Mouse (Mus musculus) limb, embryonic 12.5 days (tissue): ENCODE results near the gene Ndufaf7. TPM values are rescaled to one million over a fixed set of nuclear protein-coding genes. Genes with fewer than 3 reads are reported as not detected.
A peak's percentile ranks its signal among the peaks of the same experiment; 100 is the strongest.

Experiments used
- ATAC-seq: fragments of 200-750 bp; cut with Nextera tagmentation; 2 replicates; pipeline ENCODE4 v1.8.0; 2017; ENCODE audit warnings: low read depth, moderate TSS enrichment; ENCODE audit not compliant: insufficient number of reproducible peaks, insufficient read depth, low FRiP score, low TSS enrichment
- H3K27ac ChIP-seq: fragments of 300-500 bp; sonication (generic); 2 replicates; pipeline ENCODE4 v1.5.1; 2016; ENCODE audit warnings: mild to moderate bottlenecking, moderate library complexity
- H3K27me3 ChIP-seq: fragments of 300-500 bp; sonication (generic); 2 replicates; pipeline ENCODE4 v1.6.1; 2016; ENCODE audit warnings: mild to moderate bottlenecking, moderate library complexity
- H3K36me3 ChIP-seq: fragments of 300-500 bp; sonication (generic); 2 replicates; pipeline ENCODE4 v1.6.1; 2016; ENCODE audit warnings: mild to moderate bottlenecking, moderate library complexity
- H3K4me1 ChIP-seq: fragments of 300-500 bp; sonication (generic); replicated peaks from 2 replicates; pipeline ENCODE4 v1.6.1; 2016
- H3K4me2 ChIP-seq: fragments of 300-500 bp; sonication (generic); 2 replicates; pipeline ENCODE4 v1.6.1; 2016; ENCODE audit warnings: mild to moderate bottlenecking, moderate library complexity
- H3K4me3 ChIP-seq: fragments of 300-500 bp; sonication (generic); replicated peaks from 2 replicates; pipeline ENCODE4 v1.5.1; 2016; ENCODE audit warnings: mild to moderate bottlenecking
- H3K9ac ChIP-seq: fragments of 300-500 bp; sonication (generic); replicated peaks from 2 replicates; pipeline ENCODE4 v1.6.1; 2016; ENCODE audit warnings: mild to moderate bottlenecking, moderate library complexity
- H3K9me3 ChIP-seq: fragments of 300-500 bp; sonication (generic); 2 replicates; pipeline ENCODE4 v1.6.1; 2016; ENCODE audit warnings: mild to moderate bottlenecking, moderate library complexity
- WGBS: fragments of 180-500 bp; shearing (Covaris S2); methylation state at CpG from one replicate; pipeline ENCODE4 v1.1.7; 2016; 5-methylcytosine and 5-hydroxymethylcytosine counted together
- polyA plus RNA-seq: library from polyadenylated mRNA; unstranded; fragments of >200 nt; fragmentation: Nextera tagmentation; extraction: Ambion mirVana; gene quantifications from 2 replicates; pipeline ENCODE4 v1.2.1, GENCODE M21; 2016

Gene Ndufaf7
- polyA plus RNA-seq, 1 experiment from 2014 or later, result 59.4 TPM

GRCm38 (mm10) chr17:78964387-78964786 lies 27.5 kb downstream of the Ndufaf7 start:
- H3K27me3 ChIP-seq, result no peaks in the 10 kb centered on the region
- H3K9ac ChIP-seq, result no peak overlapping the region
- H3K4me1 ChIP-seq, result no peaks in the 10 kb centered on the region
- no peak overlapping the region for H3K4me2 ChIP-seq
- 89% methylated on average over 1 of the region's 1 CpGs for WGBS
- peaks cover 78% of the 10 kb centered on the region for H3K36me3 ChIP-seq
- no peak overlapping the region for H3K27ac ChIP-seq
- ATAC-seq, result no peak
- H3K9me3 ChIP-seq, result no peaks in the 10 kb centered on the region
- H3K4me3 ChIP-seq, result no peak overlapping the region

DNA sequence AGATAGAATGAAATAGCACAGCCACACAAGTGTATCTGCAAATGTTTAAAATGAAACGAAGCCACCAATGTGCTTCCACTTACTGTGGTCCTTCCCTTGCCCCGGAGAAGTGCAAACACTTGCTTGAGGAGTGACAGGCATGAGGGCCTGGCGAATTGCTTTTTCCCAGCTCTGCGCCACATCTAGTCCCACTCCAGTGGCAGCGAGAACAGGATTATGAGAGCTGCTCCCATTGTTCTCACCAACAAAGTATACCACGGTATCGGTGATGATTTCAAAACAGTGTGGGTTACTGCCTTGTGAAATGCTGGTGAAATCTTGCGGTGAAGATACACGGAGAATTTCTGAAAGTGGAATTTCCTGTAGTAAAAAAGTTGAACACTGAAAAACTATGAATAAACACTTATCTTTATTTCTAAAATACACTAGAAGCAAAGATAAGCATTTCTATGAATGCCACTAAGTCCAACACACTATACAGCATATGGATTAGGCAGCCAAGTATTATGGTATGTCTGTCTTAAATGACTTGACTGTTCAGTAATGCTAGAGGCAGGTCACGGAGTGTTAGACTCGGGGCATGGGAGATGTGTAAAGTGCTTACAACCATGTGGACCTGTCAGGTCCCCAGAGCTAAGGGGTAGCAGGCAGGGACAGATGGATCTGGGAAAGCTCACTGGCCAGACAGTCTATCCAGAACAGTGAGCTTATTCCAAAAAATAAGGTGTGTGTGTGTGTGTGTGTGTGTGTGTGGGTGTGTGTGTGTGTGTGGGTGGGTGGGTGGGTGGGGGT lies 29.4 kb downstream of the Ndufaf7 start:
- no peak overlapping the region for H3K4me2 ChIP-seq
- H3K9me3 ChIP-seq, result no peaks in the 10 kb centered on the region
- H3K4me3 ChIP-seq, result no peak overlapping the region
- ATAC-seq, result no peak
- no peak overlapping the region for H3K27ac ChIP-seq
- H3K27me3 ChIP-seq, result no peaks in the 10 kb centered on the region
- H3K36me3 ChIP-seq, result peaks cover 71% of the 10 kb centered on the region
- H3K9ac ChIP-seq, result no peak overlapping the region
- no peaks in the 10 kb centered on the region for H3K4me1 ChIP-seq
- WGBS, result 93% methylated on average over 11 of the region's 11 CpGs

DNA sequence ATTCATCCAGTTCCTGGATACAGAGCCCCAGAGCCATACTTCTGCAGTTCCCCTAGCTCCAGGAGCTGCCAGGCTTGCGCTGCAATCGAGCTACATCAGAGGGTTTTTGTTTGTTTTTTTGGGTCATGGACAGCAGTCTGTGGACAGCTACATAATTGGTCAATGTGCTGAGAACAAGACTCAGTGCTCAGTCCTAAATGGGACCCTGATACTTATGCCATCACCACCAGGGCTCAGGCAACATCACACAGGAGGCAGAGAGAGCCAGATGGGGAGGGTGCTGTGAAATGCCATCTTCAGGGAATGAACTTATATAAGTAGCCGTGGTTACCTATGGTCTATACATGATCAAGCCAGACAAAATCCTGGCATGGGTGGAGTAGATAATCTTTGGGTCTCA lies 31.6 kb downstream of the Ndufaf7 start:
- no peak for ATAC-seq
- H3K27ac ChIP-seq, result no peak overlapping the region
- no peak overlapping the region for H3K9ac ChIP-seq
- H3K4me1 ChIP-seq, result no peaks in the 10 kb centered on the region
- 82% methylated on average over 3 of the region's 3 CpGs for WGBS
- no peak overlapping the region for H3K4me2 ChIP-seq
- no peaks in the 10 kb centered on the region for H3K9me3 ChIP-seq
- peaks cover 67% of the 10 kb centered on the region for H3K36me3 ChIP-seq
- no peaks in the 10 kb centered on the region for H3K27me3 ChIP-seq
- no peak overlapping the region for H3K4me3 ChIP-seq

DNA sequence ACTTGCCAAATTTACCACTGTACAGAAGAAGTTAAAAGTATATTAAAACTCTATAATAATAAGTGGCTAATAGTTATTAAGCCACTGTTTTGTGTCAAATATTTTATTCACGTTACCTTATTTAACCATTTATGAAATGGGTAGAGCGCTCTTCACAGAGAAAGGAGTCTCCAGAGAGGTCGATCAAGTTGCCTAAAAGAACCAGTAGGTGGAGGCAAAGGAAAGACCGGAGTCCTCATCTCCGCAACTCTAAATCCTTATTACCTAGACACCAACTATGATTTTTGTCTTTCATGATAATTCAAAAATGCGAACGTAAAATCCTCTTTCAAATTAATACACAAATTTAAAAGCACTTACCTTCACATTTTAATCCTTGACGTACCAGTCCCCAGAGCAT lies 46.2 kb downstream of the Ndufaf7 start:
- no peaks in the 10 kb centered on the region for H3K9me3 ChIP-seq
- 96% methylated on average over 8 of the region's 8 CpGs for WGBS
- no peak for ATAC-seq
- no peak overlapping the region for H3K4me3 ChIP-seq
- peaks cover 52% of the 10 kb centered on the region for H3K36me3 ChIP-seq
- H3K4me1 ChIP-seq, result 0 out of 2 replicates have a peak, but pooled peaks cover 3% of the 10 kb centered on the region
- no peak overlapping the region for H3K4me2 ChIP-seq
- no peak overlapping the region for H3K27ac ChIP-seq
- no peak overlapping the region for H3K9ac ChIP-seq
- no peaks in the 10 kb centered on the region for H3K27me3 ChIP-seq

DNA sequence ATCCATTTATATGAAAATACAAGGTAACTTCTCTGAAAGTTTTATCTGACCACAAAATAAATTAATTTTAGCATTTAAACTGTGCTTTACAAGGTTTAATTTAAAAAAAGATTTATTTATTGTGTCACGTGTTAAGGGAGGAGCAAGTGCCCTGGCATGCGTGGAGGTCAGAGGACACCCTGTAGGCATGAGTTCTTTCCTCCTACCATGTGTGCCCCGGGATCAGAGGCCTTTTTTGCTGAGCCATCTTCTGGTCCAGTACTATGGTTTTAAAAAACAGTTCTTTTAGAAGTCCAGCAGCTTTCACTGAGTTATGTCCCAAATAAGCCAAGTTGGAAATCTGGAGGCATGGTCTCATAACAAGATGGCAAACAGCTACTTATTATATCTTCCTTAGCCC lies 46.8 kb downstream of the Ndufaf7 start:
- Histone ChIP-seq H3K9ac (no peak overlapping the region), H3K9me3 (no peaks in the 10 kb centered on the region), H3K27ac (no peak overlapping the region), H3K36me3 (peaks cover 52% of the 10 kb centered on the region), H3K4me3 (no peak overlapping the region), H3K4me2 (no peak overlapping the region), H3K4me1 (0 out of 2 replicates have a peak, but pooled peaks cover 3% of the 10 kb centered on the region), H3K27me3 (no peaks in the 10 kb centered on the region)
- WGBS, result 90% methylated on average over 3 of the region's 3 CpGs
- no peak for ATAC-seq

- 74% methylated on average over 8 of the region's 8 CpGs for WGBS
- Histone ChIP-seq H3K4me2 (no peak overlapping the region), H3K9ac (no peak overlapping the region), H3K9me3 (no peaks in the 10 kb centered on the region), H3K27me3 (no peaks in the 10 kb centered on the region), H3K27ac (no peak overlapping the region), H3K4me3 (no peak overlapping the region), H3K36me3 (peaks cover 6% of the 10 kb centered on the region), H3K4me1 (peaks cover 15% of the 10 kb centered on the region)
- no peak for ATAC-seq
These were observed 52.1 kb downstream of the Ndufaf7 start for GRCm38 (mm10) chr17:78989015-78989414.

DNA sequence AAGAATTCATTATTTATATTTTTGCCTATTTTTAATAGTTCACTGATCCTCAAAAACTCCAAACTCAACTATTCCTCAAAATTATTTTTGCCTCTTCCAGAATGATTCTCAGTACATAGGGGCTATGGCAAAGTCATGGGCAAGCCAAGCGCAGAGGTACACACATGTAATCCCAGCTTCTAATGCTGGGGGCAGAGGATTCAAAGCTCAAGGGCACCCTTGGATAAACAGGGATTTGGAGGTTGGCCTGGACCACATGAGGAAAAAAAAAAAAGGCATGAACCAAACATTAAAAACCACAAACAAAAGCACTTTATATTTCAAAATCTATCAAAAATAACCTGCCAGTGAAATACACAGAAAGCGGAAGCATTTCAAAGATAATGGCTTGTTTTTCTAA lies 54.6 kb downstream of the Ndufaf7 start:
- H3K9ac ChIP-seq, result no peak overlapping the region
- WGBS, result 96% methylated on average over 2 of the region's 2 CpGs
- no peaks in the 10 kb centered on the region for H3K27me3 ChIP-seq
- H3K27ac ChIP-seq, result no peak overlapping the region
- no peak for ATAC-seq
- no peak overlapping the region for H3K4me3 ChIP-seq
- H3K36me3 ChIP-seq, result no peaks in the 10 kb centered on the region; the same call in 1 of the 2 replicates
- peaks cover 15% of the 10 kb centered on the region for H3K4me1 ChIP-seq
- no peak overlapping the region for H3K4me2 ChIP-seq
- H3K9me3 ChIP-seq, result no peaks in the 10 kb centered on the region

DNA sequence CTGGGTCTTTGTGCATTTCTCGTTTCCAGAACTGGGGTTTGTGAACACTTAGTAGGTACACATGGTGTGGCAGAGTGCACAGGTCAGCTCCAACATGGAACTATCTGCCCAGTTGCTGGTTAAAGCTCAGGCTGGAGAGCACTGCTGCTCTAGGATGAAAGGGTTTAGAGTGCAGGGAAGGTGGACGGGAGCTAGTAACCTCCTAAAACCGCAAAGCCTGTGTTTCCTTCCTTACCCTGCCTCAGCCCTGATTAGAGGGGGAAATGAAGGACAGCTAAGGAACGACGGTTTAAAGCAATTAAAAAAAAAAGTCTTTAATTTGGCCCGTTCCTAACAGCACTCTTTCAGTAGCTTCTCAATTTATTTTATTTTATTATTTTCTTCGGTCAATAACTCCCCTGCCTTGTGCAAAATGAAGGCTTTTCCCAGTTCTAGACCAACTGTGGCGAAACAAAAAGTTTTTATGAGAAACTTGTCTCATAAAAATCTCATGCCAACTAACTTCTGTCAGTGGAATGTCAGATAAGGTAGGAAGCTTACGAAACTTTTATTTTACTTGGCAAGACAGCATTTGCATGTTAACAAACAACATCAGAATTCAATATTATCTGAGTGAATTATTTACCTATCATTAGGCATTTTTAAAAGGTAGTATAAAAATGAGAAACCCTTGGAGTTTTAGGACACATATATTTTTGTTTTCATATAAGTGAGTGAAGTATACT lies 55.5 kb downstream of the Ndufaf7 start:
- Histone ChIP-seq H3K36me3 (no peaks in the 10 kb centered on the region; the same call in 1 of the 2 replicates), H3K4me1 (peaks cover 12% of the 10 kb centered on the region), H3K9me3 (no peaks in the 10 kb centered on the region), H3K4me2 (0 out of 2 replicates have a peak overlapping the region, but pooled peaks have one; percentile 8), H3K9ac (no peak overlapping the region), H3K27me3 (no peaks in the 10 kb centered on the region), H3K27ac (no peak overlapping the region), H3K4me3 (no peak overlapping the region)
- WGBS, result 42% methylated on average over 9 of the region's 9 CpGs
- no peak for ATAC-seq

DNA sequence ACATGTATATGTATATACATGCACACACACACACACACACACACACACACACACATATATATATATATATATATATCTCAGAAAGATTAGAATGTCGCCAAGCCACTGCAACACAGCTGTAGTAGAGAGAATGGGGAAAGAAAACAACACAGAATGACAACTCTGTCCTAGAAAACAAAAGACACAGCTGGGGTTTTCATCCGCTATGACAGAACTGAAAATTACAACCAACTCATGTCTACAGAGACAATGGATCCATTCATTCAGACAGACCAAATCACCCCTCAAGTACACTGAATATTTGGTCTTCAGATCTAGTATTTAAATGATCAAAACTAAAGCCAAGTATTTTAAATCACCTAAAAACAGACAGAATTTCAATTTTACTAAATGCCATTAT lies 56.7 kb downstream of the Ndufaf7 start:
- Histone ChIP-seq H3K4me2 (no peak overlapping the region), H3K36me3 (no peaks in the 10 kb centered on the region; the same call in 1 of the 2 replicates), H3K4me3 (no peak overlapping the region), H3K9me3 (no peaks in the 10 kb centered on the region), H3K27ac (no peak overlapping the region), H3K27me3 (no peaks in the 10 kb centered on the region), H3K9ac (no peak overlapping the region), H3K4me1 (peaks cover 12% of the 10 kb centered on the region)
- WGBS, result 80% methylated on average over 2 of the region's 2 CpGs
- ATAC-seq, result no peak

DNA sequence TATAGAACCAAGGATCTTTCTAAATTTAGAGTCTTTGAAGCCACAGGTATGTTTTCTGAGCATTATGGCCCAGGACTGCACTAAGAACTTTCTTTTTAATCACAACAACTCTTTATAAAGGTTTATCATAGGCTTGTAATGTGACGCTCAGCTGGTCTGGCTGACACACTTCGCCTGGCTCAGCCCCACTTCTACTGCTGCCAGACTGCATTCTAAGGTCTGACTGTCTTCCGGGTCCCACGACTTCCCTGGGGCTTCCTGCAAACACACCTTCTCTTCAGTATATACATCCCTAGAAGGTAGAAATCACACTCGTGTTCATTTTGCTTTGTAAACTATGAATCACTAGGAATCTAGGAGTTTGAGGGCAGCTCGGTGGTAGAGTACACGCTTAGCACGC lies 57.4 kb downstream of the Ndufaf7 start:
- Histone ChIP-seq H3K9me3 (no peaks in the 10 kb centered on the region), H3K9ac (no peak overlapping the region), H3K27ac (no peak overlapping the region), H3K36me3 (no peaks in the 10 kb centered on the region; the same call in 1 of the 2 replicates), H3K4me1 (peaks cover 12% of the 10 kb centered on the region), H3K27me3 (no peaks in the 10 kb centered on the region), H3K4me2 (no peak overlapping the region), H3K4me3 (no peak overlapping the region)
- 90% methylated on average over 8 of the region's 8 CpGs for WGBS
- ATAC-seq, result no peak

DNA sequence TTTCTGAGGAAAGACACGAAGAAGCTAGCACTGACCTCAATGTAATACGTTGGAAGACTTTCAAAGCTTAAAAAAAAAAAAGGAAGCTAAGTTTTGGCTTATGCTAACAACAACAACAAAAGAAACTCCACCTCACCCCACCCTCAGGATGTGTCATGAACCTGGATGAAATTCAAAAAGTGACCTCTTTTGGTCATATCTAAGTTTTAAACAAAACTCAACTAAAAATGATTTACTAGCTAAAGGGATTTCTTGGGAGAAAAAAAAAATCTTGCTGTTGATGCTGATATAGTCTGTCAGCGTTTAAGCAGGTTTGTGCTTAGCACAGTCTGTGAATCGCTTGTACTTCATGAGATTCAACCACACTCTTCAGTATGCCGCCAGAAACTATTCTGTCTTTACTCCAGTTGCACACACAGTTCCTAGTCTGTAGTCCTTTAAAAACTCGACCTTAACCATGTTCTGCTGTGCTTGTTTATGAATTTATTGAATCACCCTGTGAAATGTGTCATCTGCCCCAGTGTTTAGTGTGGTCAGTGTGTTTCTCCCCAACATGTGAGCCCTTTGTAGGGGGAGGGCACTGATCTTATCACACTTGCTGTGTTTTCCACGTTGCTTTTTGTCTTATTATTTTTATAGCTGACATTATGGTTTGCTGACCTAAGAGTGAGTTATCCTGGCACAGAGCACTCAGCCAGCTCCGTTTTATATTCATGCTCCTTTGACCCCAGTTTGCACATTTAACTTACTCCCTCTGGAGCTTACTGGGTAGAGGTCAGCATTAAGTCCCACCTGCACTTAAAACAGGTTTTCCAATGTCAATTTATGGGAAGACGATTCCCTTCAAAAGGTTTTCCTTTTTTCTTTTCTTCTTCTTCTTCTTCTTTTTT lies 58.2 kb downstream of the Ndufaf7 start:
- H3K9ac ChIP-seq, result no peak overlapping the region
- ATAC-seq, result no peak
- no peaks in the 10 kb centered on the region for H3K9me3 ChIP-seq
- no peaks in the 10 kb centered on the region for H3K27me3 ChIP-seq
- peaks cover 12% of the 10 kb centered on the region for H3K4me1 ChIP-seq
- no peaks in the 10 kb centered on the region for H3K36me3 ChIP-seq
- no peak overlapping the region for H3K4me3 ChIP-seq
- WGBS, result 69% methylated on average over 9 of the region's 9 CpGs
- H3K4me2 ChIP-seq, result no peak overlapping the region
- no peak overlapping the region for H3K27ac ChIP-seq
